Mouse (Mus musculus) embryonic fibroblast, embryonic 13.5 days (primary cell): ENCODE measurements at regions not wholly inside any gene's neighbourhood (a gene's known extent, or its start where the extent isn't known, plus 50 kb on each side); places are given as distances from the start of the nearest gene placed in this dataset.

Experiments
- H3K27ac ChIP-seq: 2 replicates; pipeline ENCODE4 v1.5.1; 2012; ENCODE audit warnings: low read length, control low read depth, inconsistent platforms; ENCODE audit not compliant: insufficient read depth
- H3K4me1 ChIP-seq: 2 replicates; pipeline ENCODE4 v1.6.1; 2011; ENCODE audit warnings: low read length; ENCODE audit not compliant: control insufficient read depth, insufficient read depth
- H3K4me3 ChIP-seq: 2 replicates; pipeline ENCODE4 v1.5.1; 2011; ENCODE audit warnings: mild to moderate bottlenecking, control low read depth, low read length; ENCODE audit not compliant: insufficient read depth
- CTCF ChIP-seq: IDR thresholded peaks from 2 replicates; pipeline ENCODE4 v1.5.1; 2011; ENCODE audit warnings: mild to moderate bottlenecking, control low read depth, low read length, moderate library complexity, borderline replicate concordance; ENCODE audit not compliant: insufficient read depth
- POLR2A ChIP-seq: IDR thresholded peaks from 2 replicates; pipeline ENCODE4 v1.6.1; 2011; ENCODE audit warnings: low read depth, mild to moderate bottlenecking, control low read depth, low read length, moderate library complexity

- no peak overlapping the region for H3K4me3 ChIP-seq
- H3K4me1 ChIP-seq: no peaks in the 10 kb centered on the region
- TF ChIP-seq POLR2A: no peak
- 0 out of 2 replicates have a peak, but pooled peaks have one; percentile 6 for TF ChIP-seq CTCF
These were observed 229.7 kb upstream of the Grm3 start for GRCm38 (mm10) chr5:9954652-9955051.

GRCm38 (mm10) chr5:9938746-9939145, 213.8 kb upstream of the Grm3 start:
- H3K27ac ChIP-seq: no peak overlapping the region
- H3K4me1 ChIP-seq: no peaks in the 10 kb centered on the region
- TF ChIP-seq POLR2A (no peak), CTCF (no peak)
- H3K4me3 ChIP-seq: no peak overlapping the region

More at GRCm38 (mm10) chr5:9954652-9955051, 229.7 kb upstream of the Grm3 start:
- H3K27ac ChIP-seq: no peak overlapping the region

- H3K4me3 ChIP-seq: no peak overlapping the region
- TF ChIP-seq CTCF: no peak
- TF ChIP-seq POLR2A: no peak
- H3K27ac ChIP-seq: no peak overlapping the region
- H3K4me1 ChIP-seq: no peaks in the 10 kb centered on the region
These were observed 188.0 kb upstream of the Grm3 start for GRCm38 (mm10) chr5:9912936-9913335.

GRCm38 (mm10) chr5:9911783-9912182, 186.8 kb upstream of the Grm3 start:
- TF ChIP-seq CTCF: no peak
- TF ChIP-seq POLR2A: no peak
- Histone ChIP-seq H3K27ac (no peak overlapping the region), H3K4me3 (no peak overlapping the region), H3K4me1 (no peaks in the 10 kb centered on the region)

GRCm38 (mm10) chr5:9911089-9911473, 186.1 kb upstream of the Grm3 start:
- no peaks in the 10 kb centered on the region for H3K4me1 ChIP-seq

GRCm38 (mm10) chr5:9910452-9911088, 185.6 kb upstream of the Grm3 start:
- H3K4me3 ChIP-seq: no peak overlapping the region
- H3K4me1 ChIP-seq: no peaks in the 10 kb centered on the region
- H3K27ac ChIP-seq: no peak overlapping the region
- no peak for TF ChIP-seq POLR2A
- no peak for TF ChIP-seq CTCF

More at GRCm38 (mm10) chr5:9911089-9911473, 186.1 kb upstream of the Grm3 start:
- Histone ChIP-seq H3K27ac (no peak overlapping the region), H3K4me3 (no peak overlapping the region)
- TF ChIP-seq CTCF: no peak
- no peak for TF ChIP-seq POLR2A

GRCm38 (mm10) chr5:9895297-9895696, 170.3 kb upstream of the Grm3 start:
- H3K4me1 ChIP-seq: no peaks in the 10 kb centered on the region
- H3K4me3 ChIP-seq: no peak overlapping the region
- no peak overlapping the region for H3K27ac ChIP-seq
- no peak for TF ChIP-seq CTCF
- TF ChIP-seq POLR2A: no peak

GRCm38 (mm10) chr5:9878063-9878462, 153.1 kb upstream of the Grm3 start:
- Histone ChIP-seq H3K27ac (no peak overlapping the region), H3K4me1 (no peaks in the 10 kb centered on the region), H3K4me3 (no peak overlapping the region)
- TF ChIP-seq CTCF (no peak), POLR2A (no peak)

- TF ChIP-seq CTCF (no peak), POLR2A (no peak)
- H3K27ac ChIP-seq: no peak overlapping the region
- no peak overlapping the region for H3K4me3 ChIP-seq
- no peaks in the 10 kb centered on the region for H3K4me1 ChIP-seq
These were observed 144.1 kb upstream of the Grm3 start for GRCm38 (mm10) chr5:9869091-9869490.

GRCm38 (mm10) chr5:9829750-9830149, 104.8 kb upstream of the Grm3 start:
- H3K27ac ChIP-seq: no peak overlapping the region
- no peaks in the 10 kb centered on the region for H3K4me1 ChIP-seq
- TF ChIP-seq POLR2A: no peak
- no peak overlapping the region for H3K4me3 ChIP-seq
